Mouse (Mus musculus) embryonic facial prominence, embryonic 15.5 days (tissue): ENCODE data around the gene Shisa3. TPM values are rescaled to one million over a fixed set of nuclear protein-coding genes. Genes with fewer than 3 reads are reported as not detected.

Experiments used
- ATAC-seq: fragments of 200-750 bp; cut with Nextera tagmentation; 2 replicates; pipeline ENCODE4 v1.8.0; 2017; ENCODE audit warnings: low read depth, moderate TSS enrichment; ENCODE audit not compliant: insufficient number of reproducible peaks, low FRiP score, low TSS enrichment
- H3K27ac ChIP-seq: fragments of 300-500 bp; sonication (generic); replicated peaks from 2 replicates; pipeline ENCODE4 v1.5.1; 2015; ENCODE audit warnings: mild to moderate bottlenecking, inconsistent platforms
- H3K27me3 ChIP-seq: fragments of 300-500 bp; sonication (generic); 2 replicates; pipeline ENCODE4 v1.6.1; 2015; ENCODE audit warnings: inconsistent platforms
- H3K36me3 ChIP-seq: fragments of 300-500 bp; sonication (generic); 2 replicates; pipeline ENCODE4 v1.6.1; 2015; ENCODE audit warnings: mild to moderate bottlenecking, inconsistent platforms
- H3K4me1 ChIP-seq: fragments of 300-500 bp; sonication (generic); 2 replicates; pipeline ENCODE4 v1.6.1; 2015; ENCODE audit warnings: inconsistent platforms
- H3K4me2 ChIP-seq: fragments of 300-500 bp; sonication (generic); replicated peaks from 2 replicates; pipeline ENCODE4 v1.6.1; 2015; ENCODE audit warnings: mild to moderate bottlenecking, inconsistent platforms
- H3K4me3 ChIP-seq: fragments of 300-500 bp; sonication (generic); replicated peaks from 2 replicates; pipeline ENCODE4 v1.5.1; 2015; ENCODE audit warnings: mild to moderate bottlenecking, inconsistent platforms
- H3K9ac ChIP-seq: fragments of 300-500 bp; sonication (generic); 2 replicates; pipeline ENCODE4 v1.6.1; 2015; ENCODE audit warnings: inconsistent platforms
- H3K9me3 ChIP-seq: fragments of 300-500 bp; sonication (generic); replicated peaks from 2 replicates; pipeline ENCODE4 v1.6.1; 2016; ENCODE audit warnings: inconsistent platforms
- WGBS: fragments of 180-500 bp; shearing (Covaris S2); methylation state at CpG from one replicate; pipeline ENCODE4 v1.1.7; 2015; 5-methylcytosine and 5-hydroxymethylcytosine counted together
- polyA plus RNA-seq: library from polyadenylated mRNA; unstranded; fragments of >200 nt; fragmentation: Nextera tagmentation; extraction: Ambion mirVana; gene quantifications from 2 replicates; pipeline ENCODE4 v1.2.1, GENCODE M21; 2015

Shisa3 gene
- polyA plus RNA-seq, result 2.5 and 4.2 TPM in 2 replicates

GRCm38 (mm10) chr5:67607804-67608673 is at the start of gene Shisa3:
Gene Shisa3 (plus strand): TSS chr5:67607882.
- Histone ChIP-seq H3K27ac (no peak within 1 kb of the TSS), H3K27me3 (peaks cover 66% of the 10 kb centered on the region)
- under 1% methylated on average over 81 of the region's 86 CpGs for WGBS

GRCm38 (mm10) chr5:67558644-67559043 is 49.0 kb upstream of the Shisa3 start:
- no peaks in the 10 kb centered on the region for H3K9me3 ChIP-seq
- H3K4me3 ChIP-seq, result no peak overlapping the region
- H3K27ac ChIP-seq, result no peak overlapping the region
- no peaks in the 10 kb centered on the region for H3K36me3 ChIP-seq
- no peaks in the 10 kb centered on the region for H3K4me1 ChIP-seq
- no peak overlapping the region for H3K4me2 ChIP-seq
- H3K9ac ChIP-seq, result no peak overlapping the region
- no peaks in the 10 kb centered on the region for H3K27me3 ChIP-seq
- 72% methylated on average over 4 of the region's 4 CpGs for WGBS
- ATAC-seq, result no peak

More at GRCm38 (mm10) chr5:67607804-67608673, at the start of gene Shisa3:
- Histone ChIP-seq H3K9ac (no peak within 1 kb of the TSS), H3K4me1 (peaks cover 21% of the 10 kb centered on the region), H3K9me3 (no peaks in the 10 kb centered on the region), H3K4me2 (peak within 1 kb of the TSS; percentile 94), H3K4me3 (peak within 1 kb of the TSS; percentile 51), H3K36me3 (no peaks in the 10 kb centered on the region)
- peak; percentile 67 for ATAC-seq

- H3K9ac ChIP-seq, result no peak overlapping the region
- 73% methylated on average over 3 of the region's 3 CpGs for WGBS
Measured at GRCm38 (mm10) chr5:67559063-67559462, 48.6 kb upstream of the Shisa3 start.

GRCm38 (mm10) chr5:67572552-67573155 is 35.0 kb upstream of the Shisa3 start:
- Histone ChIP-seq H3K9me3 (no peaks in the 10 kb centered on the region), H3K4me1 (no peaks in the 10 kb centered on the region), H3K4me3 (no peak overlapping the region), H3K27me3 (no peaks in the 10 kb centered on the region), H3K36me3 (no peaks in the 10 kb centered on the region), H3K27ac (no peak overlapping the region), H3K4me2 (no peak overlapping the region), H3K9ac (no peak overlapping the region)
- no peak for ATAC-seq
- WGBS, result 76% methylated on average over 6 of the region's 6 CpGs

More at GRCm38 (mm10) chr5:67559063-67559462, 48.6 kb upstream of the Shisa3 start:
- ATAC-seq, result no peak
- no peak overlapping the region for H3K4me3 ChIP-seq
- no peak overlapping the region for H3K4me2 ChIP-seq
- H3K27me3 ChIP-seq, result no peaks in the 10 kb centered on the region
- H3K36me3 ChIP-seq, result no peaks in the 10 kb centered on the region
- H3K27ac ChIP-seq, result no peak overlapping the region
- no peaks in the 10 kb centered on the region for H3K4me1 ChIP-seq
- H3K9me3 ChIP-seq, result no peaks in the 10 kb centered on the region

- Histone ChIP-seq H3K36me3 (no peaks in the 10 kb centered on the region), H3K4me3 (no peak overlapping the region), H3K4me1 (no peaks in the 10 kb centered on the region), H3K4me2 (no peak overlapping the region), H3K9ac (no peak overlapping the region), H3K9me3 (no peaks in the 10 kb centered on the region), H3K27ac (no peak overlapping the region), H3K27me3 (no peaks in the 10 kb centered on the region)
- ATAC-seq, result no peak
- WGBS, result 83% methylated on average over 9 of the region's 9 CpGs
Measured at GRCm38 (mm10) chr5:67574039-67574438, 33.6 kb upstream of the Shisa3 start.

- Histone ChIP-seq H3K27ac (no peak overlapping the region), H3K4me2 (no peak overlapping the region), H3K9me3 (no peaks in the 10 kb centered on the region), H3K27me3 (no peaks in the 10 kb centered on the region), H3K4me1 (no peaks in the 10 kb centered on the region), H3K36me3 (no peaks in the 10 kb centered on the region), H3K4me3 (no peak overlapping the region), H3K9ac (no peak overlapping the region)
- 85% methylated on average over 2 of the region's 2 CpGs for WGBS
- no peak for ATAC-seq
Measured at GRCm38 (mm10) chr5:67575705-67576104, 32.0 kb upstream of the Shisa3 start.

GRCm38 (mm10) chr5:67579725-67580633 is 27.7 kb upstream of the Shisa3 start:
- no peaks in the 10 kb centered on the region for H3K4me1 ChIP-seq
- H3K27ac ChIP-seq, result no peak overlapping the region
- no peaks in the 10 kb centered on the region for H3K27me3 ChIP-seq
- no peak overlapping the region for H3K4me3 ChIP-seq
- H3K36me3 ChIP-seq, result no peaks in the 10 kb centered on the region
- no peaks in the 10 kb centered on the region for H3K9me3 ChIP-seq
- no peak overlapping the region for H3K4me2 ChIP-seq
- WGBS, result 40% methylated on average over 6 of the region's 6 CpGs
- no peak for ATAC-seq
- no peak overlapping the region for H3K9ac ChIP-seq

- H3K4me3 ChIP-seq, result no peak overlapping the region
- no peaks in the 10 kb centered on the region for H3K4me1 ChIP-seq
- no peak overlapping the region for H3K27ac ChIP-seq
- ATAC-seq, result no peak
- H3K36me3 ChIP-seq, result no peaks in the 10 kb centered on the region
- H3K4me2 ChIP-seq, result no peak overlapping the region
- WGBS, result 71% methylated on average over 1 of the region's 1 CpGs
- no peak overlapping the region for H3K9ac ChIP-seq
- no peaks in the 10 kb centered on the region; the same call in 1 of the 2 replicates for H3K27me3 ChIP-seq
- H3K9me3 ChIP-seq, result no peaks in the 10 kb centered on the region
Measured at GRCm38 (mm10) chr5:67595070-67595469, 12.6 kb upstream of the Shisa3 start.

GRCm38 (mm10) chr5:67595629-67596028 is 12.1 kb upstream of the Shisa3 start:
- Histone ChIP-seq H3K4me2 (no peak overlapping the region), H3K4me3 (no peak overlapping the region), H3K4me1 (no peaks in the 10 kb centered on the region), H3K27me3 (no peaks in the 10 kb centered on the region; the same call in 1 of the 2 replicates), H3K27ac (no peak overlapping the region), H3K9ac (no peak overlapping the region), H3K36me3 (no peaks in the 10 kb centered on the region), H3K9me3 (no peaks in the 10 kb centered on the region)
- 59% methylated on average over 7 of the region's 7 CpGs for WGBS
- ATAC-seq, result no peak

- no peaks in the 10 kb centered on the region for H3K36me3 ChIP-seq
- no peak overlapping the region for H3K9ac ChIP-seq
- 82% methylated on average over 9 of the region's 9 CpGs for WGBS
- no peak overlapping the region for H3K27ac ChIP-seq
- peaks cover 12% of the 10 kb centered on the region for H3K27me3 ChIP-seq
- no peak for ATAC-seq
- H3K4me2 ChIP-seq, result no peak overlapping the region
- no peaks in the 10 kb centered on the region for H3K9me3 ChIP-seq
- no peak overlapping the region for H3K4me3 ChIP-seq
- H3K4me1 ChIP-seq, result no peaks in the 10 kb centered on the region
Measured at GRCm38 (mm10) chr5:67599935-67600334, 7.7 kb upstream of the Shisa3 start.

GRCm38 (mm10) chr5:67605951-67606350 is 1.7 kb upstream of the Shisa3 start:
- no peaks in the 10 kb centered on the region for H3K9me3 ChIP-seq
- no peak overlapping the region for H3K27ac ChIP-seq
- no peaks in the 10 kb centered on the region for H3K36me3 ChIP-seq
- ATAC-seq, result no peak
- peaks cover 21% of the 10 kb centered on the region for H3K4me1 ChIP-seq
- no peak overlapping the region for H3K9ac ChIP-seq
- H3K27me3 ChIP-seq, result peaks cover 67% of the 10 kb centered on the region
- no peak overlapping the region for H3K4me2 ChIP-seq
- WGBS, result 33% methylated on average over 5 of the region's 5 CpGs
- H3K4me3 ChIP-seq, result no peak overlapping the region
